Mouse (Mus musculus) testis, adult 2 months (tissue): Measurements from ENCODE around the gene Qk.

Experiments
- CTCF ChIP-seq: fragments of 200-500 bp; IDR thresholded peaks from 2 replicates; pipeline ENCODE4 v1.5.1; 2012; ENCODE audit warnings: low read depth, mild to moderate bottlenecking, inconsistent platforms, low read length, moderate library complexity; ENCODE audit not compliant: control insufficient read depth, insufficient read depth, insufficient replicate concordance
- POLR2A ChIP-seq: fragments of 200-500 bp; IDR thresholded peaks from 2 replicates; pipeline ENCODE4 v1.6.1; 2012; ENCODE audit warnings: low read depth, mild to moderate bottlenecking, inconsistent platforms, low read length, moderate library complexity; ENCODE audit not compliant: control insufficient read depth

GRCm38 (mm10) chr17:10332127-10332526 lies 12.5 kb upstream of the Qk start:
- TF ChIP-seq POLR2A (no peak), CTCF (no peak)
